Mouse (Mus musculus) forebrain, embryonic 12.5 days (tissue): ENCODE measurements around the gene Rbms1. TPM values are rescaled to one million over a fixed set of nuclear protein-coding genes. Genes with fewer than 3 reads are reported as not detected.

Experiments used
- ATAC-seq: fragments of 200-750 bp; cut with Nextera tagmentation; 2 replicates; pipeline ENCODE4 v1.8.0; 2017; ENCODE audit warnings: moderate TSS enrichment; ENCODE audit not compliant: low FRiP score
- H3K27ac ChIP-seq: fragments of 300-500 bp; sonication (generic); 2 replicates; pipeline ENCODE4 v1.5.1; 2016; ENCODE audit warnings: mild to moderate bottlenecking
- H3K27me3 ChIP-seq: fragments of 300-500 bp; sonication (generic); 2 replicates; pipeline ENCODE4 v1.6.1; 2016; ENCODE audit warnings: mild to moderate bottlenecking
- H3K36me3 ChIP-seq: fragments of 300-500 bp; sonication (generic); replicated peaks from 2 replicates; pipeline ENCODE4 v1.6.1; 2016; ENCODE audit warnings: mild to moderate bottlenecking
- H3K4me1 ChIP-seq: fragments of 300-500 bp; sonication (generic); 2 replicates; pipeline ENCODE4 v1.6.1; 2016
- H3K4me2 ChIP-seq: fragments of 300-500 bp; sonication (generic); 2 replicates; pipeline ENCODE4 v1.6.1; 2016; ENCODE audit warnings: mild to moderate bottlenecking, moderate library complexity
- H3K4me3 ChIP-seq: fragments of 300-500 bp; sonication (generic); replicated peaks from 2 replicates; pipeline ENCODE4 v1.5.1; 2016; ENCODE audit warnings: mild to moderate bottlenecking
- H3K9ac ChIP-seq: fragments of 300-500 bp; sonication (generic); 2 replicates; pipeline ENCODE4 v1.6.1; 2016; ENCODE audit warnings: mild to moderate bottlenecking
- H3K9me3 ChIP-seq: fragments of 300-500 bp; sonication (generic); 2 replicates; pipeline ENCODE4 v1.6.1; 2016
- WGBS: fragments of 180-500 bp; shearing (Covaris S2); methylation state at CpG from one replicate; pipeline ENCODE4 v1.1.7; 2016; 5-methylcytosine and 5-hydroxymethylcytosine counted together
- polyA plus RNA-seq: library from polyadenylated mRNA; unstranded; fragments of >200 nt; fragmentation: Nextera tagmentation; extraction: Ambion mirVana; gene quantifications from 2 replicates; pipeline ENCODE4 v1.2.1, GENCODE M21; 2016

Gene Rbms1
- polyA plus RNA-seq, 1 experiment from 2014 or later = 31.9 TPM

- Histone ChIP-seq H3K9me3 (no peaks in the 10 kb centered on the region), H3K9ac (no peak overlapping the region), H3K4me3 (no peak overlapping the region), H3K4me1 (peaks cover 41% of the 10 kb centered on the region), H3K4me2 (peak overlapping the region; percentile 26; the same call in 1 of the 2 replicates), H3K27me3 (peaks cover 82% of the 10 kb centered on the region), H3K36me3 (no peaks in the 10 kb centered on the region), H3K27ac (no peak overlapping the region)
- peak; percentile 73 for ATAC-seq
- 19% methylated on average over 2 of the region's 2 CpGs for WGBS
Measured at GRCm38 (mm10) chr2:60796616-60796968, 166.4 kb downstream of the Rbms1 start.

GRCm38 (mm10) chr2:60795861-60796260 is 167.1 kb downstream of the Rbms1 start:
- no peak for ATAC-seq
- Histone ChIP-seq H3K27ac (no peak overlapping the region), H3K9ac (no peak overlapping the region), H3K4me1 (peaks cover 34% of the 10 kb centered on the region), H3K27me3 (peaks cover 81% of the 10 kb centered on the region), H3K4me2 (no peak overlapping the region), H3K9me3 (no peaks in the 10 kb centered on the region), H3K36me3 (no peaks in the 10 kb centered on the region), H3K4me3 (no peak overlapping the region)
- 44% methylated on average over 9 of the region's 9 CpGs for WGBS

GRCm38 (mm10) chr2:60792506-60792905 is 170.5 kb downstream of the Rbms1 start:
- H3K9ac ChIP-seq = no peak overlapping the region
- no peak overlapping the region for H3K27ac ChIP-seq
- no peak overlapping the region for H3K4me2 ChIP-seq
- no peaks in the 10 kb centered on the region for H3K36me3 ChIP-seq
- peaks cover 80% of the 10 kb centered on the region for H3K27me3 ChIP-seq
- peaks cover 33% of the 10 kb centered on the region for H3K4me1 ChIP-seq
- no peak for ATAC-seq
- no peaks in the 10 kb centered on the region for H3K9me3 ChIP-seq
- 69% methylated on average over 4 of the region's 4 CpGs for WGBS
- no peak overlapping the region for H3K4me3 ChIP-seq

- Histone ChIP-seq H3K4me2 (no peak overlapping the region), H3K27me3 (peaks cover 86% of the 10 kb centered on the region), H3K9me3 (no peaks in the 10 kb centered on the region), H3K27ac (no peak overlapping the region), H3K4me1 (peaks cover 17% of the 10 kb centered on the region), H3K9ac (no peak overlapping the region), H3K4me3 (no peak overlapping the region), H3K36me3 (no peaks in the 10 kb centered on the region)
- no peak for ATAC-seq
- WGBS = 43% methylated on average over 3 of the region's 3 CpGs
Measured at GRCm38 (mm10) chr2:60789126-60789525, 173.9 kb downstream of the Rbms1 start.

GRCm38 (mm10) chr2:60788173-60788908 is 174.7 kb downstream of the Rbms1 start:
- Histone ChIP-seq H3K4me3 (no peak overlapping the region), H3K4me2 (no peak overlapping the region), H3K27me3 (peaks cover 84% of the 10 kb centered on the region), H3K9ac (no peak overlapping the region), H3K27ac (no peak overlapping the region), H3K36me3 (no peaks in the 10 kb centered on the region), H3K9me3 (no peaks in the 10 kb centered on the region), H3K4me1 (peaks cover 17% of the 10 kb centered on the region)
- ATAC-seq = peak; percentile 85
- 12% methylated on average over 6 of the region's 6 CpGs for WGBS

- Histone ChIP-seq H3K36me3 (no peaks in the 10 kb centered on the region), H3K9ac (no peak overlapping the region), H3K9me3 (no peaks in the 10 kb centered on the region), H3K4me1 (peaks cover 17% of the 10 kb centered on the region), H3K4me3 (no peak overlapping the region), H3K4me2 (no peak overlapping the region), H3K27me3 (peaks cover 88% of the 10 kb centered on the region), H3K27ac (no peak overlapping the region)
- ATAC-seq = no peak
- WGBS = 88% methylated on average over 5 of the region's 5 CpGs
Measured at GRCm38 (mm10) chr2:60787088-60787487, 175.9 kb downstream of the Rbms1 start.

- no peak for ATAC-seq
- Histone ChIP-seq H3K36me3 (no peaks in the 10 kb centered on the region), H3K9ac (no peak overlapping the region), H3K4me1 (peaks cover 17% of the 10 kb centered on the region), H3K4me3 (no peak overlapping the region), H3K27ac (no peak overlapping the region), H3K9me3 (no peaks in the 10 kb centered on the region), H3K4me2 (no peak overlapping the region), H3K27me3 (peaks cover 88% of the 10 kb centered on the region)
- 48% methylated on average over 10 of the region's 10 CpGs for WGBS
Measured at GRCm38 (mm10) chr2:60786289-60786688, 176.7 kb downstream of the Rbms1 start.

GRCm38 (mm10) chr2:60774501-60774900 is 188.5 kb downstream of the Rbms1 start:
- Histone ChIP-seq H3K27me3 (peaks cover 26% of the 10 kb centered on the region), H3K4me3 (no peak overlapping the region), H3K4me2 (no peak overlapping the region), H3K27ac (no peak overlapping the region), H3K36me3 (no peaks in the 10 kb centered on the region), H3K4me1 (no peaks in the 10 kb centered on the region), H3K9me3 (peaks cover 7% of the 10 kb centered on the region), H3K9ac (no peak overlapping the region)
- 40% methylated on average over 3 of the region's 3 CpGs for WGBS
- ATAC-seq = no peak

- 94% methylated on average over 5 of the region's 5 CpGs for WGBS
- Histone ChIP-seq H3K9me3 (peaks cover 7% of the 10 kb centered on the region), H3K27me3 (peaks cover 26% of the 10 kb centered on the region), H3K4me1 (no peaks in the 10 kb centered on the region), H3K9ac (no peak overlapping the region), H3K4me3 (no peak overlapping the region), H3K4me2 (no peak overlapping the region), H3K27ac (no peak overlapping the region), H3K36me3 (no peaks in the 10 kb centered on the region)
- ATAC-seq = no peak
Measured at GRCm38 (mm10) chr2:60773592-60773991, 189.4 kb downstream of the Rbms1 start.

- ATAC-seq = no peak
Measured at GRCm38 (mm10) chr2:60766420-60766819, 196.6 kb downstream of the Rbms1 start.

GRCm38 (mm10) chr2:60756218-60756617 is 206.8 kb downstream of the Rbms1 start:
- Histone ChIP-seq H3K9ac (no peak overlapping the region), H3K4me2 (no peak overlapping the region), H3K9me3 (no peaks in the 10 kb centered on the region), H3K36me3 (no peaks in the 10 kb centered on the region), H3K4me3 (no peak overlapping the region), H3K27ac (no peak overlapping the region), H3K4me1 (no peaks in the 10 kb centered on the region), H3K27me3 (no peaks in the 10 kb centered on the region)
- WGBS = 84% methylated on average over 9 of the region's 9 CpGs
- no peak for ATAC-seq

More at GRCm38 (mm10) chr2:60766420-60766819, 196.6 kb downstream of the Rbms1 start:
- Histone ChIP-seq H3K4me3 (no peak overlapping the region), H3K9ac (no peak overlapping the region), H3K27me3 (peaks cover 15% of the 10 kb centered on the region), H3K27ac (no peak overlapping the region), H3K4me1 (no peaks in the 10 kb centered on the region), H3K36me3 (no peaks in the 10 kb centered on the region), H3K9me3 (peaks cover 3% of the 10 kb centered on the region; the same call in 1 of the 2 replicates), H3K4me2 (no peak overlapping the region)
- WGBS = 74% methylated on average over 8 of the region's 8 CpGs

GRCm38 (mm10) chr2:60755101-60755500 is 207.9 kb downstream of the Rbms1 start:
- Histone ChIP-seq H3K4me3 (no peak overlapping the region), H3K4me2 (no peak overlapping the region), H3K9ac (no peak overlapping the region), H3K4me1 (no peaks in the 10 kb centered on the region), H3K36me3 (no peaks in the 10 kb centered on the region), H3K27me3 (no peaks in the 10 kb centered on the region), H3K27ac (no peak overlapping the region), H3K9me3 (no peaks in the 10 kb centered on the region)
- WGBS = 98% methylated on average over 7 of the region's 7 CpGs
- no peak for ATAC-seq

GRCm38 (mm10) chr2:60751274-60751673 is 211.7 kb downstream of the Rbms1 start:
- Histone ChIP-seq H3K4me3 (no peak overlapping the region), H3K27ac (no peak overlapping the region), H3K27me3 (peaks cover 14% of the 10 kb centered on the region; the same call in 1 of the 2 replicates), H3K4me1 (no peaks in the 10 kb centered on the region), H3K9me3 (no peaks in the 10 kb centered on the region), H3K4me2 (no peak overlapping the region), H3K36me3 (no peaks in the 10 kb centered on the region), H3K9ac (no peak overlapping the region)
- WGBS = 94% methylated on average over 9 of the region's 9 CpGs
- no peak for ATAC-seq
